In genomic region chr4:109419017-109419416, GRCm38 (mm10) we compare ENCODE assay signal across 14 mouse cellular contexts. TPM values are rescaled to one million over a fixed set of nuclear protein-coding genes. Genes with fewer than 3 reads are reported as not detected.
DNase-seq lines count a peak whose midpoint lies in the region; ATAC-seq and TF ChIP-seq lines count a peak whose summit lies in the region.
"Had no signal": no experiment of that assay in that cellular context is flagged by ENCODE, and none has a peak within 500 bp of the region (broad histone marks: within the 10 kb centered on the region; RNA-seq: fewer than 3 reads in every experiment).

No protein-coding gene starts in this region.

- WGBS in forebrain, embryonic 12.5 days, result 29% methylated on average over 3 of the region's 3 CpGs
- WGBS in forebrain, postnatal 0 days, result 14% methylated on average over 3 of the region's 3 CpGs

- 0 out of 2 replicates have a peak overlapping the region, but pooled peaks have one; percentile 12 for H3K9ac ChIP-seq in forebrain, embryonic 12.5 days
- H3K9ac ChIP-seq in forebrain, postnatal 0 days, result no peak overlapping the region
- H3K9ac ChIP-seq: heart, embryonic 12.5 days; hindbrain, embryonic 14.5 days; lung, embryonic 15.5 days had no signal

- H3K4me2 ChIP-seq in forebrain, embryonic 12.5 days, result no peak overlapping the region
- H3K4me2 ChIP-seq in forebrain, postnatal 0 days (ENCODE audit: low read depth), result no peak overlapping the region
- H3K4me2 ChIP-seq: heart, embryonic 12.5 days; hindbrain, embryonic 14.5 days; lung, embryonic 15.5 days; midbrain, embryonic 11.5 days had no signal

- H3K4me1 ChIP-seq in forebrain, embryonic 12.5 days, result no peaks in the 10 kb centered on the region
- H3K4me1 ChIP-seq in forebrain, postnatal 0 days (ENCODE audit: insufficient read depth), result no peaks in the 10 kb centered on the region
- H3K4me1 ChIP-seq: lung, embryonic 15.5 days had no signal

- H3K36me3 ChIP-seq in forebrain, embryonic 12.5 days (replicated peaks), result no peaks in the 10 kb centered on the region
- H3K36me3 ChIP-seq in forebrain, postnatal 0 days (ENCODE audit: insufficient read depth), result no peaks in the 10 kb centered on the region
- H3K36me3 ChIP-seq: forebrain, embryonic 10.5 days; lung, embryonic 15.5 days had no signal

- TF ChIP-seq CTCF in forebrain, postnatal 0 days (IDR thresholded peaks at IDR 0.05; ENCODE audit: low read depth), result no peak

- no peaks in the 10 kb centered on the region for H3K9me3 ChIP-seq in forebrain, embryonic 12.5 days
- H3K9me3 ChIP-seq in forebrain, postnatal 0 days (ENCODE audit: low read length), result no peaks in the 10 kb centered on the region
- H3K9me3 ChIP-seq: forebrain, embryonic 10.5 days; heart, embryonic 12.5 days; lung, embryonic 15.5 days had no signal

- no peak overlapping the region for H3K27ac ChIP-seq in forebrain, embryonic 12.5 days
- H3K27ac ChIP-seq in forebrain, postnatal 0 days (ENCODE audit: low read depth, low read length), result no peak overlapping the region
- H3K27ac ChIP-seq: forebrain, embryonic 10.5 days; hindbrain, embryonic 14.5 days; lung, embryonic 15.5 days had no signal

- no peak for DNase-seq in forebrain, postnatal 0 days
- DNase-seq in 416B (ENCODE audit: low read depth), result peak; percentile 41
- peak; percentile 47 for DNase-seq in kidney, adult 18-20 months
- peak; percentile 67 to 84 for DNase-seq in kidney, postnatal 36 days
- DNase-seq in c-Kit-positive CD71-positive TER-119-positive erythroid progenitor cells, embryonic 14.5 days (ENCODE audit: low spot score), result no peak
- no peak for DNase-seq in adrenal gland, postnatal 36 days
- DNase-seq in right cerebral cortex, postnatal 36 days (ENCODE audit: low spot score in 2 of 2), result no peak
- DNase-seq: cerebellum, postnatal 14 days had no signal

- no peak overlapping the region for H3K4me3 ChIP-seq in forebrain, embryonic 12.5 days (replicated peaks)
- no peak overlapping the region for H3K4me3 ChIP-seq in forebrain, postnatal 0 days (ENCODE audit: low read depth, low read length)
- H3K4me3 ChIP-seq: forebrain, embryonic 10.5 days; heart, embryonic 12.5 days; lung, embryonic 15.5 days had no signal

- ATAC-seq in forebrain, embryonic 12.5 days (ENCODE audit: low FRiP score), result no peak
- no peak; the same call in 1 of the 2 replicates for ATAC-seq in forebrain, postnatal 0 days

- H3K27me3 ChIP-seq in forebrain, embryonic 12.5 days, result no peaks in the 10 kb centered on the region
- no peaks in the 10 kb centered on the region for H3K27me3 ChIP-seq in forebrain, postnatal 0 days (ENCODE audit: insufficient read depth, low read length)
- H3K27me3 ChIP-seq: heart, embryonic 12.5 days; lung, embryonic 15.5 days had no signal

RNA-seq across cellular contexts. Expression of gene Ttc39a, which starts 12.6 kb away (rescaled TPM):
- 1.1 and 2.5 TPM in 2 replicates for polyA plus RNA-seq in forebrain, embryonic 12.5 days (2016; fragmentation: Nextera tagmentation; extraction: Ambion mirVana)
- total RNA-seq in forebrain, postnatal 0 days (2014; rRNA removed), result 1.5 and 4.5 TPM in 2 replicates
- 1.1 and 1.9 TPM in 2 replicates for polyA plus RNA-seq in forebrain, postnatal 0 days (2015; fragmentation: Nextera tagmentation; extraction: Ambion mirVana)
- 1 to 10 TPM; 4.2 to 5.0 TPM for total RNA-seq in adrenal gland, postnatal 36 days (2021)

Comparison
In these comparisons a context has a peak if more than half of its experiments do, and no peak if none do; other contexts are left out.
1. DNase-seq: peak in 416B (single experiment), kidney, adult 18-20 months (single experiment) and kidney, postnatal 36 days (2 of 2); none in forebrain, postnatal 0 days (single experiment), c-Kit-positive CD71-positive TER-119-positive erythroid progenitor cells, embryonic 14.5 days (single experiment), adrenal gland, postnatal 36 days (0 of 2) and right cerebral cortex, postnatal 36 days (0 of 2).